Mouse (Mus musculus) MEL (cell line): ENCODE data around the gene Cenpp.

ENCODE experiments used
- CTCF ChIP-seq, 3 experiments: IDR thresholded peaks in 2 of 3; conservative IDR thresholded peaks in 1 of 3; 2 replicates each; pipeline ENCODE4 v1.5.1; 2011 to 2012; ENCODE audit warnings: low read length in 3 of 3, low read depth in 2 of 3, mild to moderate bottlenecking in 2 of 3, improper control_type of control experiment in 1 of 3, inconsistent platforms in 1 of 3, mixed read lengths in 1 of 3, moderate library complexity in 1 of 3; ENCODE audit not compliant: control insufficient read depth in 1 of 3, insufficient read depth in 1 of 3, poor library complexity in 1 of 3, severe bottlenecking in 1 of 3
- TCF12 ChIP-seq: IDR thresholded peaks from 2 replicates; pipeline ENCODE4 v1.6.1; 2014; ENCODE audit warnings: low read depth, mild to moderate bottlenecking, inconsistent platforms, low read length, improper control_type of control experiment, moderate library complexity
- ZC3H11A ChIP-seq: IDR thresholded peaks from 2 replicates; pipeline ENCODE4 v1.6.1; 2012; ENCODE audit warnings: low read depth, mild to moderate bottlenecking, inconsistent platforms, low read length, improper control_type of control experiment
- ZMIZ1 ChIP-seq: IDR thresholded peaks from 2 replicates; pipeline ENCODE4 v1.6.1; 2012; ENCODE audit warnings: low read depth, mild to moderate bottlenecking, inconsistent platforms, low read length, improper control_type of control experiment, moderate library complexity

DNA sequence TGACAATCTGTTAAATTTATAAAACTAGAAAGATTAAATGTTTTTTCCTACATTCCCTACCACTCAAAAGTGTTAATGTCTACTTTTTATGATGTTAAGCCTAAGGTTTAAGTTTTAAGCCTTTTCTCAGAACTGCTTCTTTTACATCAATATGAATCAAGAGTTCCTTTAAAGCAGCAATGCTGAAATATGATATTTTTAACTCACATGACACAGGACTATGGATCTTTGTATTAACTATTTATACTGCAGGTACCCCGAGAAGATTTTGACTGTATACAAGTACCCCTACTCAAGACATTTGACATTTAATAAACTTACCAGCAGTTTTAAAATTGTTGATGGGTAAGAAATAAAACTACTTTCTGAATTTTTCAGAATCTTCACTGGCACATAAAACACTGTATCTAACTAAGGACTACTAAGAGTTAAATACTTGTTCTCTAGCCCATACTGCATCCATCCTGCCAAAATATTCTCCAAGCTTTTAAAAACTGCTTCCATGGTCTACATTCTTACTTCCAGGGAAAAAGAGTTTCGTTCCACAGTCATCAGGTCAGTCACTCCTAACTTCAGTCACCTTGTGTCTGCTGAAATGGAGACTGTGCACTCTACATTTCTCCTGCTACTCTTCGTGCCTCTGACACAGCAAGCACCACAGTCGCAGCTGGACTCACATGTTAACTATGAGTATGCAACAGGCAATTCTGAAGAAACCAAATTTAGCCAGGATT lies 43.8 kb downstream of the Cenpp start:
- TF ChIP-seq CTCF (IDR thresholded peaks at IDR 0.05 in 2 of 3, conservative IDR thresholded peaks at IDR 0.05 in 1 of 3; ENCODE audit: control insufficient read depth in 1 of 3, insufficient read depth in 1 of 3, low read depth in 2 of 3, low read length in 3 of 3, poor library complexity in 1 of 3, severe bottlenecking in 1 of 3) (no peak), TCF12 (no peak), ZMIZ1 (no peak), ZC3H11A (no peak)
